Mouse (Mus musculus) hindbrain, postnatal 0 days (tissue): ENCODE measurements at regions not wholly inside any gene's neighbourhood (a gene's known extent, or its start where the extent isn't known, plus 50 kb on each side); places are given as distances from the start of the nearest gene placed in this dataset.

ENCODE experiments used
- ATAC-seq: fragments of 200-750 bp; cut with Nextera tagmentation; 2 replicates; pipeline ENCODE4 v1.8.0; 2017; ENCODE audit warnings: mild to moderate bottlenecking, moderate TSS enrichment, moderate library complexity
- DNase-seq: peaks from one replicate; pipeline ENCODE4 v3.0.0-alpha.2; 2015; ENCODE audit warnings: low spot score
- H3K27ac ChIP-seq: fragments of 300-500 bp; sonication (generic); 2 replicates; pipeline ENCODE4 v1.5.1; 2014; ENCODE audit warnings: mild to moderate bottlenecking
- H3K27me3 ChIP-seq: fragments of 300-500 bp; sonication (generic); 2 replicates; pipeline ENCODE4 v1.6.1; 2014; ENCODE audit warnings: low read length, mixed read lengths; ENCODE audit not compliant: insufficient read depth
- H3K36me3 ChIP-seq: fragments of 300-500 bp; sonication (generic); 2 replicates; pipeline ENCODE4 v1.6.1; 2014; ENCODE audit warnings: low read length, mixed read lengths; ENCODE audit not compliant: insufficient read depth
- H3K4me1 ChIP-seq: fragments of 300-500 bp; sonication (generic); 2 replicates; pipeline ENCODE4 v1.6.1; 2014; ENCODE audit warnings: antibody characterized with exemption, low read length, mixed read lengths; ENCODE audit not compliant: insufficient read depth
- H3K4me2 ChIP-seq: fragments of 300-500 bp; sonication (generic); 2 replicates; pipeline ENCODE4 v1.6.1; 2014; ENCODE audit warnings: low read depth, mild to moderate bottlenecking, low read length, moderate library complexity, mixed read lengths
- H3K4me3 ChIP-seq: fragments of 300-500 bp; sonication (generic); 2 replicates; pipeline ENCODE4 v1.5.1; 2014; ENCODE audit warnings: low read length
- H3K9ac ChIP-seq: fragments of 300-500 bp; sonication (generic); replicated peaks from 2 replicates; pipeline ENCODE4 v1.6.1; 2014; ENCODE audit warnings: mild to moderate bottlenecking, low read length, moderate library complexity, mixed read lengths
- H3K9me3 ChIP-seq: fragments of 300-500 bp; sonication (generic); 2 replicates; pipeline ENCODE4 v1.6.1; 2016; ENCODE audit warnings: low read length, mixed read lengths
- CTCF ChIP-seq: IDR thresholded peaks from 2 replicates; pipeline ENCODE4 v1.5.1; 2016; ENCODE audit warnings: antibody characterized with exemption, control low read depth, low read depth
- WGBS: fragments of 180-500 bp; shearing (Covaris S2); extraction: QIAGEN DNeasy Blood & Tissue Kit; methylation state at CpG from one replicate; pipeline ENCODE4 v1.1.7; 2014; 5-methylcytosine and 5-hydroxymethylcytosine counted together

- Histone ChIP-seq H3K27me3 (no peaks in the 10 kb centered on the region), H3K36me3 (no peaks in the 10 kb centered on the region), H3K9ac (no peak overlapping the region), H3K4me2 (no peak overlapping the region), H3K9me3 (no peaks in the 10 kb centered on the region), H3K4me1 (no peaks in the 10 kb centered on the region), H3K27ac (no peak overlapping the region), H3K4me3 (no peak overlapping the region)
- no peak for DNase-seq
- WGBS: 97% methylated on average over 3 of the region's 3 CpGs
- ATAC-seq: no peak
- no peak for TF ChIP-seq CTCF
Measured at GRCm38 (mm10) chr7:129689464-129689863, 97.8 kb downstream of the Wdr11 start.

GRCm38 (mm10) chr7:129690868-129691267 lies 99.2 kb downstream of the Wdr11 start:
- Histone ChIP-seq H3K4me1 (no peaks in the 10 kb centered on the region), H3K4me3 (no peak overlapping the region), H3K4me2 (no peak overlapping the region), H3K27ac (no peak overlapping the region), H3K9ac (no peak overlapping the region), H3K9me3 (no peaks in the 10 kb centered on the region), H3K36me3 (no peaks in the 10 kb centered on the region), H3K27me3 (no peaks in the 10 kb centered on the region)
- DNase-seq (no peak), ATAC-seq (no peak)
- 84% methylated on average over 6 of the region's 6 CpGs for WGBS
- TF ChIP-seq CTCF: no peak

- WGBS: 29% methylated on average over 3 of the region's 3 CpGs
- peak overlapping the region; percentile 22; the same call in 1 of the 2 replicates for H3K27ac ChIP-seq
- DNase-seq (peak; percentile 57), ATAC-seq (peak; percentile 93)
- no peaks in the 10 kb centered on the region for H3K27me3 ChIP-seq
- no peak overlapping the region for H3K9ac ChIP-seq
- H3K4me1 ChIP-seq: no peaks in the 10 kb centered on the region
- no peak overlapping the region for H3K4me2 ChIP-seq
- no peak for TF ChIP-seq CTCF
- H3K36me3 ChIP-seq: no peaks in the 10 kb centered on the region
- H3K4me3 ChIP-seq: no peak overlapping the region
- no peaks in the 10 kb centered on the region for H3K9me3 ChIP-seq
Measured at GRCm38 (mm10) chr7:129691619-129692071, 100.0 kb downstream of the Wdr11 start.

- H3K4me2 ChIP-seq: no peak overlapping the region
- H3K36me3 ChIP-seq: no peaks in the 10 kb centered on the region
- no peaks in the 10 kb centered on the region for H3K4me1 ChIP-seq
- no peak for ATAC-seq
- H3K9me3 ChIP-seq: no peaks in the 10 kb centered on the region
- no peak overlapping the region for H3K27ac ChIP-seq
- no peak overlapping the region for H3K9ac ChIP-seq
- no peak overlapping the region for H3K4me3 ChIP-seq
- H3K27me3 ChIP-seq: no peaks in the 10 kb centered on the region
- DNase-seq: no peak
- 81% methylated on average over 9 of the region's 9 CpGs for WGBS
- no peak for TF ChIP-seq CTCF
Measured at GRCm38 (mm10) chr7:129693635-129694034, 102.0 kb downstream of the Wdr11 start.

GRCm38 (mm10) chr7:129694168-129694567 lies 102.5 kb downstream of the Wdr11 start:
- H3K36me3 ChIP-seq: no peaks in the 10 kb centered on the region
- H3K9ac ChIP-seq: no peak overlapping the region
- no peak overlapping the region for H3K4me3 ChIP-seq
- H3K27ac ChIP-seq: no peak overlapping the region
- H3K9me3 ChIP-seq: no peaks in the 10 kb centered on the region
- no peak for DNase-seq
- H3K4me2 ChIP-seq: no peak overlapping the region
- no peak for TF ChIP-seq CTCF
- no peak for ATAC-seq
- H3K4me1 ChIP-seq: no peaks in the 10 kb centered on the region
- no peaks in the 10 kb centered on the region for H3K27me3 ChIP-seq

GRCm38 (mm10) chr7:129699931-129700570 lies 108.4 kb downstream of the Wdr11 start:
- H3K4me1 ChIP-seq: no peaks in the 10 kb centered on the region
- no peak overlapping the region for H3K4me2 ChIP-seq
- no peak overlapping the region for H3K27ac ChIP-seq
- no peaks in the 10 kb centered on the region for H3K9me3 ChIP-seq
- H3K9ac ChIP-seq: no peak overlapping the region
- no peaks in the 10 kb centered on the region for H3K27me3 ChIP-seq
- no peak for DNase-seq
- 64% methylated on average over 5 of the region's 5 CpGs for WGBS
- no peaks in the 10 kb centered on the region for H3K36me3 ChIP-seq
- no peak for ATAC-seq
- no peak for TF ChIP-seq CTCF
- no peak overlapping the region for H3K4me3 ChIP-seq

- DNase-seq: no peak
- Histone ChIP-seq H3K27ac (no peak overlapping the region), H3K4me1 (no peaks in the 10 kb centered on the region), H3K4me2 (no peak overlapping the region), H3K9me3 (no peaks in the 10 kb centered on the region), H3K27me3 (no peaks in the 10 kb centered on the region), H3K36me3 (no peaks in the 10 kb centered on the region), H3K9ac (no peak overlapping the region), H3K4me3 (no peak overlapping the region)
- WGBS: 88% methylated on average over 6 of the region's 6 CpGs
- no peak for ATAC-seq
- TF ChIP-seq CTCF: no peak
Measured at GRCm38 (mm10) chr7:129727559-129727958, 135.9 kb downstream of the Wdr11 start.
